21 mouse cellular contexts compared by ENCODE assay signal in genomic region chr4:134172391-134172790, GRCm38 (mm10). TPM values are rescaled to one million over a fixed set of nuclear protein-coding genes. Genes with fewer than 3 reads are reported as not detected.
A peak's percentile ranks its signal among the peaks of the same experiment; 100 is the strongest.
DNase-seq lines count a peak whose midpoint lies in the region; ATAC-seq and TF ChIP-seq lines count a peak whose summit lies in the region.
"Had no signal": no experiment of that assay in that cellular context is flagged by ENCODE, and none has a peak within 500 bp of the region (broad histone marks: within the 10 kb centered on the region; RNA-seq: fewer than 3 reads in every experiment).

No protein-coding gene starts in this region.

- no peak for ATAC-seq in heart, embryonic 12.5 days (ENCODE audit: insufficient number of reproducible peaks, low FRiP score)
- no peak for ATAC-seq in lung, embryonic 14.5 days (ENCODE audit: insufficient read depth)
- ATAC-seq: CD4-positive, CD25-positive, alpha-beta regulatory T cell, adult 4 months had no signal

- DNase-seq in heart, adult 9 months (ENCODE audit: low spot score in 2 of 2): no peak
- DNase-seq in lung, embryonic 14.5 days: peak; percentile 51
- DNase-seq in lung, postnatal 36 days: no peak
- DNase-seq in adipocyte (ENCODE audit: low spot score): peak; percentile 23
- DNase-seq in heart, postnatal 14 days: peak; percentile 15 to 54
- DNase-seq in T-cell, adult 2 months (ENCODE audit: low spot score): no peak
- DNase-seq: cerebellum, adult 9-10 months; kidney, adult 2 months; kidney, postnatal 36 days; liver; lung, adult 2 months; spleen, adult 18-20 months had no signal

- 50% methylated on average over 3 of the region's 3 CpGs for WGBS in heart, embryonic 12.5 days
- 73% methylated on average over 3 of the region's 3 CpGs for WGBS in lung, embryonic 14.5 days

- H3K4me1 ChIP-seq in heart, embryonic 12.5 days (replicated peaks): peaks cover 15% of the 10 kb centered on the region
- H3K4me1 ChIP-seq in lung, embryonic 14.5 days (ENCODE audit: insufficient read depth): no peaks in the 10 kb centered on the region
- H3K4me1 ChIP-seq: forebrain, embryonic 10.5 days; neural tube, embryonic 13.5 days; stomach, embryonic 15.5 days had no signal

- H3K36me3 ChIP-seq in heart, embryonic 12.5 days: peaks cover 23% of the 10 kb centered on the region
- H3K36me3 ChIP-seq in lung, embryonic 14.5 days (ENCODE audit: insufficient read depth): peaks cover 9% of the 10 kb centered on the region; the same call in 1 of the 2 replicates

- H3K27ac ChIP-seq in heart, embryonic 12.5 days (ENCODE audit: poor library complexity, severe bottlenecking): 0 out of 2 replicates have a peak overlapping the region, but pooled peaks have one; percentile 21
- H3K27ac ChIP-seq in lung, embryonic 14.5 days (ENCODE audit: low read depth): no peak overlapping the region
- H3K27ac ChIP-seq: forebrain, embryonic 10.5 days; neural tube, embryonic 13.5 days; stomach, embryonic 15.5 days had no signal

- H3K4me2 ChIP-seq in heart, embryonic 12.5 days: no peak overlapping the region
- H3K4me2 ChIP-seq in lung, embryonic 14.5 days: no peak overlapping the region
- H3K4me2 ChIP-seq: neural tube, embryonic 13.5 days; stomach, embryonic 15.5 days had no signal

- H3K9ac ChIP-seq in heart, embryonic 12.5 days: no peak overlapping the region
- no peak overlapping the region for H3K9ac ChIP-seq in lung, embryonic 14.5 days
- H3K9ac ChIP-seq: neural tube, embryonic 13.5 days; stomach, embryonic 15.5 days had no signal

- no peak for TF ChIP-seq CTCF in lung, embryonic 14.5 days (IDR thresholded peaks at IDR 0.05; ENCODE audit: low read depth)

- H3K9me3 ChIP-seq in heart, embryonic 12.5 days (replicated peaks): no peaks in the 10 kb centered on the region
- H3K9me3 ChIP-seq in lung, embryonic 14.5 days (ENCODE audit: low read depth, low read length): no peaks in the 10 kb centered on the region
- H3K9me3 ChIP-seq: forebrain, embryonic 10.5 days; megakaryocyte, embryonic 14.5 days; neural tube, embryonic 13.5 days; stomach, embryonic 15.5 days had no signal

- H3K4me3 ChIP-seq in heart, embryonic 12.5 days: no peak overlapping the region
- no peak overlapping the region for H3K4me3 ChIP-seq in lung, embryonic 14.5 days (ENCODE audit: low read depth, low read length)
- H3K4me3 ChIP-seq: forebrain, embryonic 10.5 days; megakaryocyte, embryonic 14.5 days; neural tube, embryonic 13.5 days; stomach, embryonic 15.5 days had no signal

- no peaks in the 10 kb centered on the region for H3K27me3 ChIP-seq in heart, embryonic 12.5 days (replicated peaks)
- H3K27me3 ChIP-seq in lung, embryonic 14.5 days (ENCODE audit: insufficient read depth, low read length): no peaks in the 10 kb centered on the region
- H3K27me3 ChIP-seq: megakaryocyte, embryonic 14.5 days; neural tube, embryonic 13.5 days; stomach, embryonic 15.5 days had no signal

- intact Hi-C loops in heart, postnatal 14 days (cut with DNase I): no loop called here

RNA-seq across cellular contexts. Expression of gene Cep85, which starts 14.5 kb away (rescaled TPM):
- polyA plus RNA-seq in heart, embryonic 12.5 days (2016; fragmentation: Nextera tagmentation; extraction: Ambion mirVana): 29.5 and 30.1 TPM in 2 replicates
- polyA plus RNA-seq in lung, embryonic 14.5 days (2014; fragmentation: Nextera tagmentation; extraction: Ambion mirVana): 35.7 and 37.9 TPM in 2 replicates
- total RNA-seq in heart, postnatal 14 days (2021): 10 to 100 TPM; 31.5 to 33.7 TPM

RNA-seq across cellular contexts. Expression of gene Gm7534, which starts 30.4 kb away (rescaled TPM):
- polyA plus RNA-seq in heart, embryonic 12.5 days (2016; fragmentation: Nextera tagmentation; extraction: Ambion mirVana): not detected in 2 replicates
- not detected in 2 replicates for polyA plus RNA-seq in lung, embryonic 14.5 days (2014; fragmentation: Nextera tagmentation; extraction: Ambion mirVana)
- not detected for total RNA-seq in heart, postnatal 14 days (2021)
- total RNA-seq: granulocyte monocyte progenitor cell, adult 5-6 weeks; MEL had no signal
- polyA plus RNA-seq: CD4-positive, CD25-positive, alpha-beta regulatory T cell, adult 4 months; forebrain, embryonic 10.5 days; kidney, adult 2 months; lung, adult 2 months; neural tube, embryonic 13.5 days; stomach, embryonic 15.5 days had no signal

RNA-seq across cellular contexts. Expression of gene Sh3bgrl3, which starts 43.8 kb away (rescaled TPM):
- 179 and 190 TPM in 2 replicates for polyA plus RNA-seq in heart, embryonic 12.5 days (2016; fragmentation: Nextera tagmentation; extraction: Ambion mirVana)
- polyA plus RNA-seq in lung, embryonic 14.5 days (2014; fragmentation: Nextera tagmentation; extraction: Ambion mirVana): 384 and 400 TPM in 2 replicates
- 10 to 100 TPM; 47.4 to 51.4 TPM for total RNA-seq in heart, postnatal 14 days (2021)

RNA-seq across cellular contexts. Expression of gene Catsper4, which starts 54.8 kb away (rescaled TPM):
- not detected in 2 replicates for polyA plus RNA-seq in heart, embryonic 12.5 days (2016; fragmentation: Nextera tagmentation; extraction: Ambion mirVana)
- 0.12 TPM in 1 of 2 replicates, not detected in the other for polyA plus RNA-seq in lung, embryonic 14.5 days (2014; fragmentation: Nextera tagmentation; extraction: Ambion mirVana)
- total RNA-seq in heart, postnatal 14 days (2021): not detected
- total RNA-seq: granulocyte monocyte progenitor cell, adult 5-6 weeks; MEL had no signal
- polyA plus RNA-seq: CD4-positive, CD25-positive, alpha-beta regulatory T cell, adult 4 months; embryonic facial prominence, embryonic 14.5 days; forebrain, embryonic 10.5 days; neural tube, embryonic 13.5 days had no signal

Comparison
In these comparisons a context has a peak if more than half of its experiments do, and no peak if none do; other contexts are left out.
1. DNase-seq: peak in lung, embryonic 14.5 days (single experiment), adipocyte (single experiment) and heart, postnatal 14 days (2 of 2); none in heart, adult 9 months (0 of 2), lung, postnatal 36 days (single experiment) and T-cell, adult 2 months (single experiment).